Mouse (Mus musculus) brain, embryonic 18.5 days (tissue): Measurements from ENCODE around the gene Lifr.

Experiments
- DNase-seq: peaks from one replicate; pipeline ENCODE4 v3.0.0-alpha.2; 2012; ENCODE audit warnings: low read depth, low spot score

Gene Lifr

GRCm38 (mm10) chr15:7128627-7129126 lies 38.3 kb downstream of the Lifr start:
- DNase-seq: no peak

DNA sequence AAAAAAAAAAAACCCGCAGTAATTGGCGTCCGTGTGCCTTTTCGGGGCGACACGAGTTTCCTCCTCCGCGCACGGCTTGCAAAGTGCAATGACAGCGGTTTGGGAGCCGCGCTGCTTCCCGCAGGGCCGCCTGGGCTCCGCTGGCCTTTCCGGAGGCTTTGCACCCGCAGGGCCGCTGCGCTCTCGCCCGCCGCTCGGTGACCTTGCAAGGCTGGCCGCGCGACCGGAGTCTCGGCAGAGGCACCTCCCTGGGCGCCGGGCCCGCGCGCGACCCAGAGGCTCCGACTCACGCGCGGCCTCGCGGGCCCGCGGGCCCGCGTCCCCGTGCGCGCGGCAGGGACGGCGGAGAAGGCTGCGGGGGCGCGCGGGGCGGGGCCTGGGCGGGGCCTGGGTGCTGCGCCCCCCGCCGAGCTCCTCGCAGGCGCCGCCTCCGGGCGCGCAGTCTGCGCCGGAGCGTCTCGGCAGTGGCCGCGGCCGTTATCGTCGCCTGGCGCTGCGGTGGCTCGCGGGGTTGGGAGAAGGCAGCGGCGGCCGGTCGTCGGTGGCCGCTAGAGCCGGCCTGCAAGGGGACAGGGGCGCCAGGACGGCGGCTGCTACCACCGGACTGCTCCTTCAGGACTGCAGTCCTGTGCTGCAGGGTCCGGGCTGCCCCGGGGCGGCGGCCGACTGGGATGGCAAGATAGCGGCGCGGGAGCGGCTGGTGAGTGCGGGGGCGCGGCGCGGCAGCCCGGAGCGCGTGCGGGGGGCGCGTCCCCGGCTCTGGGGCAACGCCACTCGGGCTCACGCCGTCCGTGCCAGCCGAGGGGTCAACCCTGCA lies 38.9 kb downstream of the Lifr start:
- no peak for DNase-seq

DNA sequence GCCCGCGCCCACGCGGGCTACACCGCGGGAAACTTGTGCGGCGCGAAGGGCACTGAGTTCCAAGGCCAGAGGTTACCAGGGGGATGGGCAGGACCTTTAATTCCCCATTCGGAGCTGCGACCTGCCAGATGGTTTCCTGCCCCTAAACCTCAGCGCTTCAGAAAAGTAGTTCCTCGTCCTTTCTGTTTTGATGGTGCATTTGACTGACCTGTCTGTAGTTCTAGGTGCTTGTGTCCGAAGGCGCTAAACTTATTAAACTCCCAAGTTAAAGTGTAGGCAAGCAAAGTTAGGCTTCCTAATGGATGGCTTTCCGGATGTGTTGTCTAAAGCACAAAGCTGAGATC lies 39.5 kb downstream of the Lifr start:
- no peak for DNase-seq

DNA sequence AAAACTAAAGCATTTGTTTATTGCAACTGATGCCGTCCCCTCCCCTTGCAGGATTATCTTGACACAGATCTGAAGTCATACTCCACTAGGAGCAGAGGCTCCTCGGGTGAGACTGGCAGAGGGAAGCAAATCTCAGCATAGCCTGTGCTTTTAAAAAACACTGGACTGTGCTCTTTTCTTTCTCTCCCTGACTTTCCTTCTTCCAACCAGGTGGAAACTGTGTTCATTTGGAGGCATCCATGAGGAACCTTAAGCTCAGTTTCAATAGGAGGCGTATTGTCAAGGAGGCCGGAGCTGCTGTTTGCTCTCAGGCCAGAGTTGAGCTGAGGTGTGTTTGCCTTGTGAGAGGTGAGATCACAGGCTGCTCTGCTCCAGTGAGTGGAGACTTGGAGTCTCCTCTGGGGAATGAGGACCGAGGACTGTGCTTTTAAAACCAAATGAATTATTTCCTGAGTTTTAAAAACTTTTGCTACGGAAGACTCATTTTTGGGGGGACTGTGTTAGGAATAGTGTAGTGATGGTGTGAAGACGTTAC lies 40.3 kb downstream of the Lifr start:
- DNase-seq: no peak

DNA sequence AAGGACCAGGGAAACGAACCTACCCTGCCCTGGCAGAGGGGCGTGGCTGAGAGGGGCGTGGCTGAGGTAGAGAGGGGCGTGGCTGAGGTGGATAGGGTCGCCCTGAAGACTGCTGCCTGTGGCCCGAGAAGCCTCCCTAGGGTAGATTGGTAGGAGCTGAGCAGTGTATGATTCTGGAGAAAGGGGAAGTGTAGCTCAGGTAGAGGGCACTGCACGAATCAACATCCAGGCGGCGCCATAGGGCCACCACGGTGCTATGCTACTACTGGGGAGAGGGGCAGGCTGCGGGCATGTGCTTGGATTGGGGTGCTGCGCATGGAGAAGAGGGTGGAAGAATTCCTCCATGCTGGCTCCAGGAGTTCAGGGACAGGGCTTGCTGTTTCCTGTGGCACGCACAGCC lies 42.3 kb downstream of the Lifr start:
- no peak for DNase-seq

DNA sequence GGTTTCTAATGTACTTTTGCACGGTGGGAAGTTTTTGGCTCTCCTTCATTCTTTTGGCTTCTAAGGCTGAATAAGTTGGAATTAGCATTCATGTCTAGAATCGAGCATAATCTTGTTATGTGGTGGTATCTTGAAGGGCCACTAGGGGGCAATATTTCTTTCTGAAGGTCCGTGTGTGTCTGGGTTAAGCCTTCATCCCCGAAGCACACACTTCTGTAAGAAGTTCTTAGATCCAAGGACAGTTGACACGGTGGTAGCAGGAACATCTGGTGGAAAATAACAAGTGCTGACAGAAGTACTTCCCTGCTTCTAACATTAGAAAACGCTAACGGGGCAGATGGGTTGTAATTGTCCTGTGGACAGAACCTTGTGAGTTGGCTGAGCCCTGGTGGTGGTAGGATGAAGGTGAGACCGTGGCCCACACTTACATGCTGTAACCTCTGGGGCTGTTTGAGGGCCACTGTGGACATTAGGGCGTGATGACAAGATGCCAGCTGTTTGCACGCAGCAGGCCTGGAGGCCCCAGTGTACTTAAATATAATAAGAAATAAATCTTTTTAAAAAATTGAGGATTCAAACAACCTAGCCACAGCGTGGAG lies 44.1 kb downstream of the Lifr start:
- DNase-seq: no peak

DNA sequence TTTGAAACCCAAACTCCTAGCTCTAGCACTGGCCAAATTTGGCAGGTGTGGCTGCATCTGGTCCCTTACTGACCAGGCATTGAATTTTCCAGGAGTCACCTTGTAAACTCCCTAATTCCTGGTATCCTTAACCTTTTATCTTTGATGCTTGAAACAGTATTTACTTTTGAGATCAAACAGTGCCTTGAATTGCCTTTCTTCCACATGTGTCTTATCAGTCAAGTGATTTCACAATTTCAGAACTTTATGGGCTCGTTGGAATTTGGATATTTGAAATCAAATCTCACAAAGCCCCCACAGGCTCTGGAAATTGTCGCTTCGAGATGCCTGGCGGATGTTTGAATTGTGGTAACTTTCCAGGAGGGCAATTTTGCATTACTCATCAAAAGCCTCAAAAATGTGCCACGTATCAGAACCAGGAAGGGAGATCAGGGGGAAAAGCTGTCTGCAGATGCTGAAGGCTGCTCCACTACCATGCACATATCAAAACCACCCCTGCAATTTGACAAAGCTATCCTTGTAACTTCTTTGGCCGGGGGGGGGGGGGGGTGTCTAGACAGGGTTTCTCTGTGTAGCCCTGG lies 45.7 kb downstream of the Lifr start:
- DNase-seq: no peak

DNA sequence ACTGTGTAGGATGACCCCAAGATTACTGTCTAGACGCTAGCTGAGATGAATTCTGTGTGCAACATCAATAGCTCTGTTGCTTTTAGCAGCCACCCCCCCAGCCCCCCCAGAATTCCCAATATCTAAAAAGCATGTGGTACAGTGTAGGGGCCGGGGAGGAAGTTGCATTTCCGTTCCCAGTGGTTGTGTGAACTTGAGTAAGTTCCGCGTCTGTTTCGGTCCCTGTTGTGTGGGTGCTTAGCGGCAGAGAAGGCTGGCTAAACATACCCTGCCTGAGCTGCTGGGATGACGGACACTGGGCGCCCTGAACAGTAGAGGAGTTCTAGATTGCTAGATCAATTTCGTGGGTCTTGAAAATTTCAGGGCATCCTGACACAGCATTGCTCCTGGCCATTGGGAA lies 46.5 kb downstream of the Lifr start:
- no peak for DNase-seq

DNA sequence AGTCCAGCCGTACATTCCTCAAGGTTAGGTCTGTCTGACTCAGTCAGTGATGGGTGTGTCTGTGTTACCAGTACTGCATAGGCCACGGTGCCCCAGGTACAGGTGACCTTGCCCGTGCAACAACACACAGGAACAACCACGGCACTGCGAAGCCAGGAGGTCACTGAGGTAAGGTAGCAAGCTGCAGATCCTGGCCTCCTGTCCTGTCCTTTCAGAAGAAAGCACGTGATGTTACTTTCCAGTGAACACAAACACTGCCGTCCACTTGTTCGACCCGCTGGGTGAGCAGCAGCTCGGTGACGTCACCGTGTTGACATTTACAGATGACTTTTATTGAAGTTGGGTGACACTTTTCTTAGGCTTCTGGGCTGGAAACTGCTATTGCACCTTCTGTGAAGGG lies 47.2 kb downstream of the Lifr start:
- no peak for DNase-seq

GRCm38 (mm10) chr15:7138471-7138870 lies 48.1 kb downstream of the Lifr start:
- no peak for DNase-seq

- DNase-seq: no peak
These were observed 49.9 kb downstream of the Lifr start for GRCm38 (mm10) chr15:7140322-7140721.

GRCm38 (mm10) chr15:7141246-7141645 lies 50.8 kb downstream of the Lifr start:
- no peak for DNase-seq

DNA sequence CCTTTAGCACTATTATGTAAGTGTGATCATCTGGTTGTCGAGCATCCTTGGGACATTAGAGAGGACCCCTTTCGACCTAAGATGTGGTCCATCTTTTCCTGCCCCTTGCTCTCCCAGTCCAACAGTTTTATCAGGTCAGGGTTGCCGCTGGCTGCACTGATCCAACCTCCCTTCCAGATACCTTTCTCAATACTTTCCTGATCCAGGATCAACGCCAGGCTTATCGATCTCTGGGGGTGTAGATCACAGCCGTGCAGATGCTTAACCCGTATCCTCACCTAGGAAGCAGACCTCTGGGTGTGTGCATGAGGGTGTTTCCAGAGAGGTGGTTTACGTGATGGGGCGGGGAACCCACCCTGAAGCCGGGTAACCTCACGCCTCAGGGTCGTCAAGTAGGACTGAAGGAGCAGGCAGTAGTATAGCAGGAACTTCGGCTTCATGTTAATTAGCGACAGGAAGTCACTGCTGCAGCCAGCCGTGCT lies 53.3 kb downstream of the Lifr start:
- DNase-seq: no peak

DNA sequence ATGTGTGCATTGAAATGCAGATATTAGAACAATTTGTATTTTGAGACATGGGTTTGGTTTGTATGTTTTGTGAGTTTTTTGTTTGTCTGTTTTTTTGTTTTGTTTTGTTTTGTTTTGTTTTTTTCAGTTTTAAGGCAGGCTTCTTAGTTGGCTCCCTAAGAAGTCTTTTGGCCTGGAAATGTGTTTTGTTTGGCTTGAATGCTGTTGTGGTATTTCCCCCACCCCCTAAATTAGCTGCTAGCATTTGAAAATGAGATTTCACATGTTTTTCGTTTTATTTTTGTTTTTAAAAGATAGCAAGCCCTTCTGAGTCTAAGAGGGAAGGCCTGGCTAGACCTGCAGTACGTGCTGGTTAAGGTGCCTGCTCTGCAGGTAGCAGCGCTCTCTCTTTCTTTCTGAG lies 54.1 kb downstream of the Lifr start:
- no peak for DNase-seq

- no peak for DNase-seq
These were observed 54.5 kb downstream of the Lifr start for GRCm38 (mm10) chr15:7144942-7145341.

DNA sequence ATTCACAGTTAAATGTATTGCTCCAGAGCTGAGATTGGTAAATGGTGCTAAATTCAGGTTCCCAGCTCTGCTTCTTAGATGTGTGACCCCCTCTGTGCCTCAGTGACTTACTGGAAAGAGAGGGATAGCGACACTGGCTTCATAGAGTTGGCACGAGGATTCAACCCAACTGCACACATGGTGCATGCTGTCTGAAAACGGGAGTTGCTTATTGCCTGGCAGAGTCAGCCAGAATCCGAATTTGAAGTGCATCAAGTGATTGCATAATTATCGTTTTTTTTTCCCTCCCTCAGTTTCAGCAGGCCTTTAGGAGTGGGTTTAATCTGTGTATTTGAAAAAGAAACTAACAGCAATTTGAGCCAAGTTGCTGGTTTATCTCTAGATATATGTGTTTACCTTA lies 55.1 kb downstream of the Lifr start:
- no peak for DNase-seq

DNA sequence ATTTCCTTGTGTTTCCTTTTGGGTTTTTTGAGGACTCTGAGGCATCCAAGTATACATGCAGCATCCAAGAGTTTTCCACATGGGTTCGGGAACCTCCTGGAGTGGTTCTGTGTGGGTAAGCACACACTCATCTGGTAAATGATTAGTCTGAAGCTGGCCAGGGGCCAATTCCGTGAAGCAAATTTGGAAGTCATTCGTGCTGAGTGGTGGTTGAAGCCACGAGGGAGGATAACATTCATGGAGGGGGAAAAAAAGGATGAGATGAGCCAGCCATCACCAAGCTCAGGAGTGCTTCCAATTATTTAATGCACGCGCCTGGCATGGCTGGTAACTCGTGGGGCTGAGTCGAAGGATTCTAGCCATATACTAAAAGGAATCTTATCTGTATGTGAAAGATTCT lies 56.1 kb downstream of the Lifr start:
- no peak for DNase-seq

DNA sequence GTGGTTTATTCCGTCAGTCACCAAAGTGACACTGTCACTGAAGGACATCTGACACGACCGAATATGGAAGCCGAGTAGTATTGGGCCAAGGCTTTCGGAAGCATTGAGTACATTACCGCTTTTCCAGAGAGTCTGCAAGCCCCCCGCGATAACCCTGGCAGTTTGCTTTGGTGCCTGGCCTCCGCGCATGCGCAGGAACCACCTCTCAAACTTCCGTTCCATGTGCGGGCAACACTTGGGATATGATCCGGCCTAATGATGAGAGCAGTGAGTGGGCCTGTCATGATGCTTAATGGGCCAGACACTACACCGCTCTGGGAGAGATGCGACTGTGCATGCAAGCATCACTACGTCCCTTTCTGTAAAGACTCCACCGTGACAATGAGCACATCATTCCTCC lies 59.4 kb downstream of the Lifr start:
- DNase-seq: no peak

DNA sequence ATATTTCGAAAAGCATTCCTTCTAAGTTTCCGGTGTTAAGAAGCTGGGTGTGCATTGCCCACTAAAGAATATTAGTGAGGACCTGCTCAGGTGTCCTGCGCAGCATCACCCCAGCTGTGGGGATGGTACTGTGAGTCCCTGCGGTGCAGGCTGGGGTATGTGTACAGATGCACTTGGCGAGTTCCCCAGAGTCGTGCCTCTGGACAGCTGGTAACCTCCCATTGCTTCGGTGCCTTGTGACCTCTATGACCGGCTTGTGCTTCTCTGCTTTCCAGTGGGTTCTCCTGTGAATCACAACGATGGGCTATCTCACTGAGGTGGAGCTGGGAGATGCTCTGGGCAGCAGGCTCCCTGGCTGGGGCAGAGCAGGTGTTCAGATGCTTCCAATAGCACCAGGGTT lies 60.2 kb downstream of the Lifr start:
- no peak for DNase-seq

GRCm38 (mm10) chr15:7152116-7152760 lies 61.8 kb downstream of the Lifr start:
- DNase-seq: no peak

GRCm38 (mm10) chr15:7154010-7154736 lies 63.8 kb downstream of the Lifr start:
- no peak for DNase-seq

DNA sequence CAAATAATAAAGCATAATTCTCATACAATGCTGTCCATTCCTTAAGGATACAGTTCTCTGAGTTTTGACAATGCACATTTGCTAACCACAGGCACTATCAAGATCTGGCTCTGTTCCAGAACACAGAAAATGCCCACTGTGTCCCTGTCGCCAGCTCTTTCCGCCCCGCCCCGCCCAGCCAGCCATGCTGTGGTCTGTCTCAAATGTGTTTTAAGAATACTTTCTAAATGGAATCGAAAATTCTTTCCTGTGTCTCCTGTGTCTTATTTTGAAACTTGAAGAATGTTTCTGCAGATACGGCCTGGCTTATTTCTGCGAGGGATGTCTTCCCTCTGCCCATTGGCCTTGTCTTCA lies 64.3 kb downstream of the Lifr start:
- no peak for DNase-seq
